Mouse (Mus musculus) ES-Bruce4 (cell line): ENCODE measurements at regions not wholly inside any gene's neighbourhood (a gene's known extent, or its start where the extent isn't known, plus 50 kb on each side); places are given as distances from the start of the nearest gene placed in this dataset.

Experiments used
- H3K27ac ChIP-seq: 2 replicates; pipeline ENCODE4 v1.5.1; 2012; ENCODE audit warnings: low read length, inconsistent platforms; ENCODE audit not compliant: insufficient read depth
- H3K27me3 ChIP-seq: 2 replicates; pipeline ENCODE4 v1.6.1; 2012; ENCODE audit warnings: mild to moderate bottlenecking, low read length, inconsistent platforms; ENCODE audit not compliant: control insufficient read depth, poor library complexity, insufficient read depth, severe bottlenecking
- H3K36me3 ChIP-seq: 2 replicates; pipeline ENCODE4 v1.6.1; 2012; ENCODE audit warnings: inconsistent platforms, mild to moderate bottlenecking, low read length, moderate library complexity; ENCODE audit not compliant: control insufficient read depth, poor library complexity, insufficient read depth, severe bottlenecking
- H3K4me1 ChIP-seq: one replicate; pipeline ENCODE4 v1.8.1; 2011; ENCODE audit warnings: low read length; ENCODE audit not compliant: control insufficient read depth, insufficient read depth
- H3K4me3 ChIP-seq: 2 replicates; pipeline ENCODE4 v1.5.1; 2011; ENCODE audit warnings: low read depth, mild to moderate bottlenecking, low read length
- H3K9ac ChIP-seq: 2 replicates; pipeline ENCODE4 v1.6.1; 2012; ENCODE audit warnings: low read depth, mild to moderate bottlenecking, inconsistent platforms; ENCODE audit not compliant: poor library complexity, severe bottlenecking
- H3K9me3 ChIP-seq: replicated peaks from 2 replicates; pipeline ENCODE4 v1.6.1; 2012; ENCODE audit warnings: mild to moderate bottlenecking, low read length, inconsistent platforms; ENCODE audit not compliant: control insufficient read depth, poor library complexity, insufficient read depth, severe bottlenecking
- CTCF ChIP-seq: IDR thresholded peaks from one replicate; pipeline ENCODE4 v1.8.1; 2011; ENCODE audit warnings: low read depth, low read length
- EP300 ChIP-seq: IDR thresholded peaks from 2 replicates; pipeline ENCODE4 v1.6.1; 2011; ENCODE audit warnings: low read depth, low read length; ENCODE audit not compliant: insufficient read depth
- POLR2A ChIP-seq: IDR thresholded peaks from one replicate; pipeline ENCODE4 v1.8.1; 2011; ENCODE audit warnings: low read length; ENCODE audit not compliant: insufficient read depth

GRCm38 (mm10) chr3:29835432-29835831 is 712.4 kb downstream of the Mecom start:
- Histone ChIP-seq H3K27ac (no peak overlapping the region), H3K4me1 (no peaks in the 10 kb centered on the region), H3K4me3 (no peak overlapping the region), H3K36me3 (no peaks in the 10 kb centered on the region), H3K27me3 (no peaks in the 10 kb centered on the region), H3K9ac (no peak overlapping the region), H3K9me3 (no peaks in the 10 kb centered on the region)
- TF ChIP-seq CTCF (no peak), POLR2A (no peak), EP300 (no peak)

DNA sequence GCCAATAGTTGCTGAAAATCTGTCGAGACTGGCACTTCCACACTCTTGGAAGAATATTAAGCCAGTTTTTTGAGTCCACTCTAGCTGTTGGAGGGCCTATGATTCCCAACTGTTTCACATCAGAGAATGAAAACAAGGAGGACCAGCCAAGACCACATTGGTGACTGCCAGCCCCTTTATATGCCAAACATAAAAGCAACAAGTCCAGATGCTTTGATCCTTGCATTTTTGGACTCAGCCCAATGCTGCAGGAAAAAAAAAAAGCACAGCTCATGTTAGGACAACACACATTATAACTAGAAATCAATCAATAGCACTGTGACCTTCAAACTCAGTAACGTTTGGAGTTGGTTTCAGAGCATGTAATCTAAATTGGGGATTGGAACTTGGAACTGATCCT is 712.9 kb downstream of the Mecom start:
- H3K27ac ChIP-seq = no peak overlapping the region

DNA sequence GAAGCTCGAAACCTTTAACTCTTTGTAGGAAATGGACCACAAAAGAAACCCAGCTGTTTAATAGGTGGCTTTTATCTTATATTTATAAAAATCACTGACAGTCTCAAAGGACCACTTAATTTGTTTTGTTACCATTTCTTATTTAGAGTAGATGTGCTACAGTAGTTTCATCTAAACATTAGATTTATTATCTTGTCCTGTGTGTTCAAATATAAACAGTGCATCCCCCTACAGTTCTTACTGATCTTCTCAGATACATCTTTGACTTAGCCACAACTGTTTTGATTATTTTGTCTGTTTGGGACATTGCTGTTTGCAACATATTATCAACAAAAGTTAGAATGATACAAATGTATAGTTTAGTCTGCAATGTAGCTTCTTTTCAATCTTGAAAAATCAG is 716.5 kb downstream of the Mecom start:
- no peak overlapping the region for H3K27ac ChIP-seq
- TF ChIP-seq EP300 (no peak), POLR2A (no peak)

More for the DNA sequence above, 712.9 kb downstream of the Mecom start:
- Histone ChIP-seq H3K4me1 (no peaks in the 10 kb centered on the region), H3K36me3 (no peaks in the 10 kb centered on the region), H3K27me3 (no peaks in the 10 kb centered on the region), H3K9me3 (no peaks in the 10 kb centered on the region), H3K4me3 (no peak overlapping the region), H3K9ac (no peak overlapping the region)
- TF ChIP-seq POLR2A = no peak
- no peak for TF ChIP-seq CTCF
- TF ChIP-seq EP300 = no peak

DNA sequence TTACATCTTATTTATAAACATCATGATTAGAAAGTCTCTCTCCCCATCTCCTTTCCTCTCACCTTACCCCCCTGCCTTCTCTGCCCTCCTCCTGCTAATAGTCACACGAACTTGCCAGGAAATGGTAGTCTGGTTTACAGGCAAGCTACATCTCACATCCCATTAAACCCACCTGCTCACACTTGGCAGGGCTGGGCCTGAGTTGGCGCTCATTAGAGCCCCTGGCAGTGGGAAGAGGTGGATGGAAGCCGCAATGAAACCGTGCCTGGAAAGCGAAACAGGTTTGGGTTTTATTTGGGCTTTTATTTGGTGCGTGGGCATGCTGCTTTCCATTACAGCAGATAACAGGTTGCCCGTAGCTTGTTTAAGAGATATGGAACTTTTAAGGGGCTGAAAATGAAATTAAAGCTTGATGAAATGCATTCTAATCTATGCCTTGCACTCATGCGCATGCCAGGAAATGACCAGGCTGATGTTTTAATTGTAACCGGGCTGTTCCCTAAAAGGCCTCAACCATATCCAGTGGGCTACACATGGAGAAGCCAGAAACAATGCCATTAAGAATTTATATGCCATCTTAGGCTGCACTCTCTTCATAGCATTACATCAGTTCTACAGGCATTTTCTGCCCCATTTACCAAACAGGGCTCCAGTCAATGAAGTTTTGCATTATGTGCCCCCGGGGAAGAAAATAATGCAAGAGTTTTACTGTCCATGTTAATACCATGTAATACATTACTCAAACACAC is 725.0 kb downstream of the Mecom start:
- Histone ChIP-seq H3K36me3 (no peaks in the 10 kb centered on the region), H3K4me1 (no peaks in the 10 kb centered on the region), H3K9ac (no peak overlapping the region), H3K27ac (no peak overlapping the region), H3K4me3 (no peak overlapping the region), H3K27me3 (no peaks in the 10 kb centered on the region), H3K9me3 (no peaks in the 10 kb centered on the region)
- TF ChIP-seq EP300 (no peak), POLR2A (no peak), CTCF (no peak)

More for the DNA sequence above, 716.5 kb downstream of the Mecom start:
- Histone ChIP-seq H3K27me3 (no peaks in the 10 kb centered on the region), H3K4me1 (no peaks in the 10 kb centered on the region), H3K9ac (no peak overlapping the region), H3K4me3 (no peak overlapping the region), H3K9me3 (no peaks in the 10 kb centered on the region), H3K36me3 (no peaks in the 10 kb centered on the region)

DNA sequence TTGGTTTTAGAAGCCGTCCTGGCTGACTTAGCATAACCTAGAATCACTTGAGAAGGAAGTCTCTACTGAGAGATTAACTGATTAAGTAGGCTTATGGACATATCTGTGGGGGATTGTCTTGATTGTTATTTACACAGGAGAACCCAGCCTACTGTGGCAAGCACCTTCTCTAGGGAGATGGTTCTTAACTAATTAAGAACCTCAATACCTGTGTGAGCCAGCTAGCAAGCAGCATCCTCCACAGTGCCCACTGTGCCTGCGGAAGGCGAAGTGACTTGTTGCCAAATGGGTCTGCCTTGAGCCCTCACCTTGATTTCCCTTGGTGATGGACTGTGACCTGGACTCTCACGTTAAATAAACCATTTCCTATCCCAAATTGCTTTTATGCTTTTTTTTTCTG is 730.8 kb downstream of the Mecom start:
- no peak overlapping the region for H3K4me3 ChIP-seq
- no peak overlapping the region for H3K27ac ChIP-seq
- H3K9ac ChIP-seq = no peak overlapping the region
- no peaks in the 10 kb centered on the region for H3K27me3 ChIP-seq
- no peaks in the 10 kb centered on the region for H3K36me3 ChIP-seq
- H3K4me1 ChIP-seq = no peaks in the 10 kb centered on the region
- no peaks in the 10 kb centered on the region for H3K9me3 ChIP-seq
- TF ChIP-seq EP300 (no peak), CTCF (no peak), POLR2A (no peak)

DNA sequence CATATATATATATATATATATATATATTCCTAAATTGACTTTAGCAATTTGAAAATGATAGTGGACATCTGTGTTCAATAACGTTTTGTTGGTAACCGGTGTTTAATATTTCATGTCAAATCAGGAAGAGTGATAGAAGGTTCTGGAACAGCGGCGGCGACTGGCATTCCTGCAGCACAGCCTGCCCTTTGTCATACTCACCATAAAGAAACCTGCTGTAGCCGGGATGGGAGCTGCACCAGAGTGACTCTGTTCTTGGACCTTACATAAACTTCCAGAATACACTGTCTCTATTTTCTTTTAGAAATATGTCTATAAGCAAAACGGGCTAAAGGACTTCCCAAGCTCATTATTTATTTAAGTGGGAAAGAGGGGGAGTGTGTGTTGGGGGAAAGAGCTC is 731.5 kb downstream of the Egfem1 start:
- Histone ChIP-seq H3K4me1 (no peaks in the 10 kb centered on the region), H3K9me3 (no peaks in the 10 kb centered on the region), H3K36me3 (no peaks in the 10 kb centered on the region), H3K27me3 (no peaks in the 10 kb centered on the region), H3K4me3 (no peak overlapping the region), H3K9ac (no peak overlapping the region), H3K27ac (no peak overlapping the region)
- TF ChIP-seq POLR2A (no peak), EP300 (no peak), CTCF (no peak)
